Mouse (Mus musculus) kidney, postnatal 10 days (tissue): ENCODE data around the gene Vmn1r215.
"Not testable (repeated sequence)": the region's sequence is repeated elsewhere in the genome, so short reads cannot be mapped to it uniquely, and the experiment has no call there.

Experiments
- DNase-seq: peaks from one replicate; pipeline ENCODE4 v3.0.0; 2021; ENCODE audit warnings: mixed read lengths

The Vmn1r215 gene

GRCm38 (mm10) chr13:23067725-23068124 is at the start of gene Vmn1r215:
Gene Vmn1r215, plus strand, starts transcription at chr13:23068025.
- no peak for DNase-seq

GRCm38 (mm10) chr13:23018158-23018557 is 49.7 kb upstream of the Vmn1r215 start:
- DNase-seq: no peak

- no peak for DNase-seq
Observed at GRCm38 (mm10) chr13:23024812-23025211, 43.0 kb upstream of the Vmn1r215 start.

- no peak for DNase-seq
Observed at GRCm38 (mm10) chr13:23030118-23030517, 37.7 kb upstream of the Vmn1r215 start, which contains the start of gene Vmn1r214. Gene Vmn1r214, plus strand, starts transcription at chr13:23030418.

GRCm38 (mm10) chr13:23057778-23058177 is 10.0 kb upstream of the Vmn1r215 start:
- no peak for DNase-seq

GRCm38 (mm10) chr13:23069312-23069711 is 1.5 kb downstream of the Vmn1r215 start:
- no peak for DNase-seq

GRCm38 (mm10) chr13:23094386-23094785 is 26.6 kb downstream of the Vmn1r215 start:
- DNase-seq: no peak

- DNase-seq: not testable (repeated sequence)
Observed at GRCm38 (mm10) chr13:23118126-23118525, 50.3 kb downstream of the Vmn1r215 start, which contains the start of gene Vmn1r217. Gene Vmn1r217, minus strand, starts transcription at chr13:23118226.

GRCm38 (mm10) chr13:23120611-23121010 is 52.8 kb downstream of the Vmn1r215 start:
- no peak for DNase-seq
